Mouse (Mus musculus) layer of hippocampus, adult 9-10 months (tissue): ENCODE measurements around the gene Gm2916.
"Not testable (repeated sequence)": the region's sequence is repeated elsewhere in the genome, so short reads cannot be mapped to it uniquely, and the experiment has no call there.

ENCODE experiments used
- DNase-seq: peaks from one replicate; pipeline ENCODE4 v3.0.0; 2022; ENCODE audit warnings: low spot score

Gene Gm2916

GRCm38 (mm10) chr14:3883872-3884271 lies at the start of gene Gm2916:
TSS of gene Gm2916 (plus strand) at chr14:3884172.
- not testable (repeated sequence) for DNase-seq

- not testable (repeated sequence) for DNase-seq
Observed at GRCm38 (mm10) chr14:3845945-3846344, 38.0 kb upstream of the Gm2916 start, which contains the start of gene Gm3033. TSS of gene Gm3033 (plus strand) at chr14:3846245.

- not testable (repeated sequence) for DNase-seq
Observed at GRCm38 (mm10) chr14:3931456-3931855, 47.5 kb downstream of the Gm2916 start, which contains the start of gene Gm3029. TSS of gene Gm3029 (plus strand) at chr14:3931756.

- not testable (repeated sequence) for DNase-seq
Observed at GRCm38 (mm10) chr14:3963247-3963646, 79.3 kb downstream of the Gm2916 start, which contains the start of gene Gm3095. TSS of gene Gm3095 (plus strand) at chr14:3963547.
